Mouse (Mus musculus) midbrain, embryonic 15.5 days (tissue): ENCODE data around the gene Wdfy1. TPM values are rescaled to one million over a fixed set of nuclear protein-coding genes. Genes with fewer than 3 reads are reported as not detected.
A peak's percentile ranks its signal among the peaks of the same experiment; 100 is the strongest.

Experiments
- ATAC-seq: fragments of 200-750 bp; cut with Nextera tagmentation; replicated peaks from 2 replicates; pipeline ENCODE4 v1.8.0; 2017; ENCODE audit warnings: moderate TSS enrichment
- H3K27ac ChIP-seq: fragments of 300-500 bp; sonication (generic); 2 replicates; pipeline ENCODE4 v1.5.1; 2015; ENCODE audit warnings: mild to moderate bottlenecking, inconsistent platforms
- H3K27me3 ChIP-seq: fragments of 300-500 bp; sonication (generic); replicated peaks from 2 replicates; pipeline ENCODE4 v1.6.1; 2015; ENCODE audit warnings: inconsistent platforms
- H3K36me3 ChIP-seq: fragments of 300-500 bp; sonication (generic); replicated peaks from 2 replicates; pipeline ENCODE4 v1.6.1; 2015; ENCODE audit warnings: inconsistent platforms
- H3K4me1 ChIP-seq: fragments of 300-500 bp; sonication (generic); 2 replicates; pipeline ENCODE4 v1.6.1; 2015; ENCODE audit warnings: inconsistent platforms
- H3K4me2 ChIP-seq: fragments of 300-500 bp; sonication (generic); 2 replicates; pipeline ENCODE4 v1.6.1; 2015; ENCODE audit warnings: inconsistent platforms, mild to moderate bottlenecking, moderate library complexity
- H3K4me3 ChIP-seq: fragments of 300-500 bp; sonication (generic); 2 replicates; pipeline ENCODE4 v1.5.1; 2015; ENCODE audit warnings: mild to moderate bottlenecking, inconsistent platforms
- H3K9ac ChIP-seq: fragments of 300-500 bp; sonication (generic); 2 replicates; pipeline ENCODE4 v1.6.1; 2015; ENCODE audit warnings: mild to moderate bottlenecking, inconsistent platforms
- H3K9me3 ChIP-seq: fragments of 300-500 bp; sonication (generic); 2 replicates; pipeline ENCODE4 v1.6.1; 2016; ENCODE audit warnings: inconsistent platforms
- WGBS: fragments of 180-500 bp; shearing (Covaris S2); methylation state at CpG from one replicate; pipeline ENCODE4 v1.1.7; 2015; ENCODE audit warnings: mixed read lengths; 5-methylcytosine and 5-hydroxymethylcytosine counted together
- polyA plus RNA-seq: library from polyadenylated mRNA; unstranded; fragments of >200 nt; fragmentation: Nextera tagmentation; extraction: Ambion mirVana; gene quantifications from 2 replicates; pipeline ENCODE4 v1.2.1, GENCODE M21; 2015

Gene Wdfy1
- polyA plus RNA-seq, 1 experiment from 2014 or later = 153 TPM

DNA sequence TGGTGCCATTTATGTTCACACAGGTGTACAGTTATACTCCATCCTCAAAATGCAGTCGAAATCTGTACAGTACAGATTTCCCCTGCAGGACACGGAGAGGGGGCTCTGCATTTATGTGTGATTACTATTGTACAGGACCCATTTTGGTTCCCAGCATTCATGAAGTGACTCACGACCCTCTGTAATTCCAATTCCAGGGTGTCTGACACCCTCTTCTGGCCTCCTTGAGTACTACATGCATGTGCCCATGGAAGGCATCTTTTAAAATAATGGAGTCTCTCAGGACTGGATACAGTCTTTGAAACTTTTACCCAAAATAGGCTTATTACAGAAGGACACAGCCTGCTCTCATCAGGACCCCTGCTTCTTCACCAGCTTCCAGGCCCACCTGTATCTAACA is 6.5 kb upstream of the Wdfy1 start:
- 88% methylated on average over 3 of the region's 3 CpGs for WGBS
- Histone ChIP-seq H3K9me3 (no peaks in the 10 kb centered on the region), H3K4me1 (peaks cover 6% of the 10 kb centered on the region), H3K27me3 (no peaks in the 10 kb centered on the region), H3K4me2 (no peak overlapping the region), H3K4me3 (no peak overlapping the region), H3K9ac (no peak overlapping the region), H3K36me3 (peaks cover 31% of the 10 kb centered on the region), H3K27ac (no peak overlapping the region)
- ATAC-seq = no peak

DNA sequence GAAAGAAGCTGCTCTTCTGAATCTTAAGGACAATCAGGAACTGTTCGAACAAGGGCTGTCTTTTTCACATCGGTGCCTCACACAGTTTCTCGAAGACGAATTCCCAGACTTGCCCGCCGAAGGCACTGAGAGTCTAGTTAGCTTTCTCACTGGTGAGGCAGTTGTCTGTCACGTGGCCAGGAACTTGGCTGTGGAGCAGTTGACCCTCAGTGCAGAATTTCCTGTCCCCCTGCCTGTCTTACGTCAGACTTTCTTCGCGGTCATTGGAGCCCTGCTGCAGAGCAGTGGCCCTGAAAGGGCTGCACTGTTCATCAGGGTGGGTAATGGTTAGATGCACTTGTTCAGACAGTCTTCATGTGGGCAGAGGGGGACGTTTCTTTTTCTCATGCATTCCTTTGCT is 2.1 kb upstream of the Wdfy1 start:
- H3K9ac ChIP-seq = no peak overlapping the region
- H3K36me3 ChIP-seq = peaks cover 29% of the 10 kb centered on the region
- no peak overlapping the region for H3K4me3 ChIP-seq
- peaks cover 14% of the 10 kb centered on the region for H3K4me1 ChIP-seq
- H3K4me2 ChIP-seq = no peak overlapping the region
- no peak overlapping the region for H3K27ac ChIP-seq
- ATAC-seq = no peak
- WGBS = 92% methylated on average over 11 of the region's 11 CpGs
- no peaks in the 10 kb centered on the region for H3K27me3 ChIP-seq
- H3K9me3 ChIP-seq = no peaks in the 10 kb centered on the region

DNA sequence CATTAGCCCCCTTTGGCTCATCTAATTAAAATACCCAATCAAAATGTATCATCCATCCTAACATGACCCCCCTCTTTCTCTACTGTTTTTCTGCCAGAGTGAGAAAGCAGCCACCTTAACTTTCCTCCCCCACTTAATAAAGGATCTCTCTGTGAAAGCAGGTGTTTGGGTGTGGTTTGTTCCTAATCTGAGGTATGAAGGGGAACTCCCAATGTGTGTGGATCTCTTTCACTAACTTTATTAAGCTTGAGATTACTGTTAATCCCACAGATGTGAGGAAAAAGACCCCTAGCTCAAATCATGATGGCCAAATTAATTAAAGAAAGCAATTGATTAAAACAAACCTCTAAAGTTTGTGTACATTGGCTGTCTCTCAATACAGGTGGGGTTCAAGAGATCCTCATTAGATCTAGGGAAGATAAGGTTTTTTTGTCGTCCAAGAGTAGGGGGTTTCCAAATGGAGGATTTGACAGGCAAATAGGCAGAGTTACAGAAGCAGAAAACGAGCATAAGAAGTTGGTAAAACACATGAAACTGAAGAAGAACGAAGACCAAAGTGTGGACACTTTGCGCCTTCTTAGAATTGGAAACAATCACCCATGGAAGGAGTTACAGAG is 1.7 kb downstream of the Wdfy1 start:
- WGBS = 78% methylated on average over 4 of the region's 4 CpGs
- Histone ChIP-seq H3K4me1 (peaks cover 14% of the 10 kb centered on the region), H3K4me2 (no peak overlapping the region)

DNA sequence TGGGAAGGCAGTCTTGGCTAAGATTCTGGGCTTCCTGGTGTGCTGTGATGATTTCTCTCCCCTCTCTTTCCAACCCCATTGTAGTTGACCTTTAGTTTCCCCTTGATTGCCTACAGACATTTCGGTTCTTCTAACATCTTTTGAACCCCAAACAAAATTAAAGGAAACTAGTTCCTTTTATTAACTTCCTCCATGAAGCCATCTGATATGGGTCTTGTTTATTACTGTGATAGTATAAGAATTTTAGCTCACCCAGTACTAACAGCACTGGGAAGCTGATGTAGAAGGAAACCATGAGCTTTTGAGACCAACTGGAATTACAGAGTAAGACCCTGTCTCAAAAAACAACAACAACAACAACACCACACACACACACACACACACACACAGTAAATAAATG is 7.7 kb downstream of the Wdfy1 start:
- Histone ChIP-seq H3K36me3 (no peaks in the 10 kb centered on the region), H3K4me3 (no peak overlapping the region), H3K4me1 (no peaks in the 10 kb centered on the region), H3K4me2 (no peak overlapping the region), H3K27ac (no peak overlapping the region), H3K27me3 (no peaks in the 10 kb centered on the region), H3K9me3 (no peaks in the 10 kb centered on the region), H3K9ac (no peak overlapping the region)
- WGBS = 68% methylated on average over 1 of the region's 1 CpGs
- ATAC-seq = no peak

More for the DNA sequence above, 1.7 kb downstream of the Wdfy1 start:
- Histone ChIP-seq H3K36me3 (peaks cover 5% of the 10 kb centered on the region; the same call in 1 of the 2 replicates), H3K27ac (no peak overlapping the region), H3K27me3 (no peaks in the 10 kb centered on the region), H3K9ac (no peak overlapping the region), H3K9me3 (no peaks in the 10 kb centered on the region), H3K4me3 (no peak overlapping the region)
- ATAC-seq = no peak

DNA sequence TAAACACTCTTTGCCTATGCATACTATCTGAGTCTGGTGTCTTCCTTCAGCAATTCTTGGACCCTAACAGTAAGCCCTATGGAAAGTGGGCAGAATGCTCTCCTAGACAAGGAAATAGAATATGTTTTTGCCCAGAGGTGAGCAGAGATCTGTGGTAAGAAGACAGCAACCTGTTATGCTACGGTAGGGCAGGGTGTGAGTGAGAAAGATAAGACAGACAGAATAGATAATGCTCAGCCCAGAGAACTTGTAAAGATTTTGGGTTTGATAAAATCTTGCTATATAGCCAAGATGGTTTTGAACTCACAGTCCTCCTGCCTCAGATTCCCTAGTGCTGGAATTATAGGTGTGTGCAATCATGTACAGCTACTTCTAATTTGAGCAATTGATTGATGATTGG is 11.5 kb downstream of the Wdfy1 start:
- Histone ChIP-seq H3K4me1 (peaks cover 24% of the 10 kb centered on the region), H3K27ac (no peak overlapping the region), H3K9ac (no peak overlapping the region), H3K4me2 (no peak overlapping the region), H3K9me3 (no peaks in the 10 kb centered on the region), H3K36me3 (no peaks in the 10 kb centered on the region), H3K27me3 (no peaks in the 10 kb centered on the region), H3K4me3 (no peak overlapping the region)
- 90% methylated on average over 1 of the region's 1 CpGs for WGBS
- ATAC-seq = no peak

DNA sequence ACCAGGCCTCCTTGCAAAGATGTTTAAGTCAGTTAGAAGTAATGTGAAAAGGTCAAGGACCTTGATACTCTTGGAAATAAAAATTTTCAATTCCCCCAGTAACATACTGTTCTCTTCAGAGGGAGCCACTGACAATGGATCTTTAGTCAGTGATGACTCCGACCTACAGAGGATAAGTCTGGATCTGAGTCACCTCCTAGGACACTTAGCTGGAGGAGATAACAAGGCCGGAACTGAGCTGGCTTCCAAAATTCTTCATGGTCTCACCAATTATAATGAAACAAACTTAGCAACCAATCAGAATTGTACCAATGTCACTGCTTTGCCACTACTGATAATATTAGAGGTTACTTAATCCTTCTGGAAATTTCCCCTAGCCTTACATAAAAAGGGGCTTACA is 11.9 kb downstream of the Wdfy1 start:
- no peak for ATAC-seq
- no peak overlapping the region for H3K9ac ChIP-seq
- 94% methylated on average over 2 of the region's 2 CpGs for WGBS

DNA sequence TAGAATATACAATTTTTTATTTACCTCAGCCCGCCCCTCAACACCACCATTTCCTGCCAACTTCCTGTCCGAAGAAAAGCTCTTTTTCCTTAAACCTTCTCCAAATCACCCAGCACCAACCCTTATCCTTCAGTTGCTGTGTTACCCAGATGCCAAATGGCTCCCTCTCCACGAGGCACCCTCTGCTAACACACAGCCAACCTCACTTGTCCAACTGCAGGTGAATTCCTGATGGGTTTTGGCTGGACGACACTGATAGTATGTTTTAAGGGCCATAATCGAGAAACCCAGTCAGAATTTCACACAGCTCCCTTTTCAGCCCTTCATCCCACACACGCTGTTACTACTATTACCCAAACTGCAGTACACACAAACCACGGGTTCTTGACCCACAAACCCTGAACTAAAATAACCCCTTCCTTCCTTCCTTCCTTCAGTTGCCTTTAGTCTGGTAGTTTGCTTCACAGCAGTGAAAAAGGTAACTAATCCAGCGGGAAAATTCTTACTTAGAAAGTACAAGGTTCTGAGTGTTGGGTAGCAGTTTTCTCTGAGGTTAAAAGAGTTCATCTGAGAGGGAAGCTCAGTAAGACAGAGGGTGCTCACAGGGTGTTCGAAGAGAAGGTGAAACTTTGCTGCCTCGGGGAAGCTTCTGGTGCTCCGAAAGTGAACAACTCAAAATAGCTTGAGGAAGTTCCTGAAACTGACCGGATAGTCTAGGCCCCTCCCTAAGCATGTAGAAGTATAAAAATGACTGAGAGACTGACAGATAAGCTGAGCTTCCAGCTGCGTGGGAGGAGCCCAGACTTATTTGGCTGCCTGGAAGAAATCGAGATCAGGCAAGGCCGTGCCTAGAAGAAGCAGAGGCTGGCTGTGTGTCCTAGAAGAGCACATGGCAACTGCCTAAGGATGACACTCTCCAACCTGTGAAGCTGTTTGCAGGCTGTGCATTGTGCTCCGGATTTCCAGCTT is 13.4 kb downstream of the Wdfy1 start:
- Histone ChIP-seq H3K4me1 (peaks cover 35% of the 10 kb centered on the region), H3K4me3 (peak overlapping the region; percentile 81), H3K9ac (peak overlapping the region; percentile 85), H3K36me3 (no peaks in the 10 kb centered on the region), H3K9me3 (no peaks in the 10 kb centered on the region), H3K27me3 (no peaks in the 10 kb centered on the region), H3K4me2 (peak overlapping the region; percentile 76), H3K27ac (peak overlapping the region; percentile 59)
- WGBS = 64% methylated on average over 16 of the region's 16 CpGs
- peak; percentile 1; the same call in 1 of the 2 replicates for ATAC-seq

More for the DNA sequence above, 11.9 kb downstream of the Wdfy1 start:
- no peak overlapping the region for H3K4me2 ChIP-seq
- H3K27ac ChIP-seq = no peak overlapping the region
- no peaks in the 10 kb centered on the region for H3K36me3 ChIP-seq
- no peak overlapping the region for H3K4me3 ChIP-seq
- peaks cover 28% of the 10 kb centered on the region for H3K4me1 ChIP-seq
- H3K27me3 ChIP-seq = no peaks in the 10 kb centered on the region
- H3K9me3 ChIP-seq = no peaks in the 10 kb centered on the region

DNA sequence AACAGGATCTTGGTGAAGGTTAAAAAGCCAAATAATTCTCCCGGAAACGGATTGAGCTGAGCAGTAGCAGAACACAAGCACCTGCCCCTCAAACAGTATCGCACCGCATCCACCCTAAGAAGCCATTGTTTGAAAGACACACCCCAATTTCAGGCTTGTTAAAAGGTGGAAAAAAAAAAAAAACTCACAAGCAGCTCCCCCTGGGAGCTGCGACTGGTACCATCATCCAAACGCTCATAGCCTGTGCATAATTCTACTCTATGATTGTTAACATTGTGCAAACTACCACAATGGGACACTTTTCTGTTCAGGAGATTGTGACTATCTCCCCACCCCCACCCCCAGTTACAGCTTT is 14.0 kb downstream of the Wdfy1 start:
- 5% methylated on average over 6 of the region's 6 CpGs for WGBS

DNA sequence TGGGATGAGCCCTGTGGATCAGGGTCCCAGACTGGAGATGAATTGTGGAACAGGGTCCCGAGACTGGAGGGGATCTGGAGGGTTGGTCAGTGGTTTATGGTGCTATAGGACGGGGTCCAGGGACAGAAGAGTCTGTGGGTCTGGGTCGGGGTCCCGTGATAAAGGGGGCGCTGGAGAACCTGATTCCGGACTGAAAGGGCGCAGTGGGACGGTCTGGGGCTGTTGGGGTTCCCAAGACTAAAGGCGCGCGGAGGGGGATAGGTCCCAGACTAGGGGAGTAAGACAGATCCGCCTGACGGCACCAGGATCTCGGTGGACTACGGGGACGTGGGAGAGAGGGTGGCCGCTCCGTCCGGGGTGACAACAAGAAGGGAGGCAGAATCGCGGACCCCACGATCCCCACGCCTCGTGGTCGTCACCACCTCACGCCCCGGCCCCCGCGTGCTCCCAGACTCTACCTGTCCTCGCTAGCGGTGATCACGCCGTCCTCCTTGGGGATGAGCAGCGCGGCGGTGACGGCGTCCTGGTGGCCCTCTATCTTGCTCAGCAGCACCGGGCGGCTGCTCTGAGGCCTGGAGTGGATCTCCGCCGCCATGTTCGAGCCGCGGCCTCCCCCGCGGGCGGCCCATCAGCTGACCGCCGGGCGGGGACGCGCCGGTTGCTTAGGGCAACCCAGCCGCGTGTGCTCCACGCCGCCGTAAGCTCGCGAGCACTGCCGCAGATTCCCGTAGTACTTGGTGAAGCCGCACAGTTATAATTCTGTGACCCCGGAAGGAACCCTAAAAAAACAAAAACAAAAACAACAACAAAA is 14.6 kb downstream of the Wdfy1 start:
- peak overlapping the region; percentile 59 for H3K27ac ChIP-seq
- peak overlapping the region; percentile 81 for H3K4me3 ChIP-seq
- no peaks in the 10 kb centered on the region for H3K27me3 ChIP-seq
- no peaks in the 10 kb centered on the region for H3K9me3 ChIP-seq
- peak overlapping the region; percentile 85 for H3K9ac ChIP-seq
- peak; percentile 98 for ATAC-seq
- WGBS = under 1% methylated on average over 65 of the region's 65 CpGs
- peak overlapping the region; percentile 76 for H3K4me2 ChIP-seq
- H3K4me1 ChIP-seq = peaks cover 39% of the 10 kb centered on the region
- H3K36me3 ChIP-seq = no peaks in the 10 kb centered on the region

More for the DNA sequence above, 14.0 kb downstream of the Wdfy1 start:
- H3K4me2 ChIP-seq = peak overlapping the region; percentile 76
- ATAC-seq = peak; percentile 64
- peak overlapping the region; percentile 59 for H3K27ac ChIP-seq
- H3K9ac ChIP-seq = peak overlapping the region; percentile 85
- no peaks in the 10 kb centered on the region for H3K9me3 ChIP-seq
- no peaks in the 10 kb centered on the region for H3K36me3 ChIP-seq
- peak overlapping the region; percentile 81 for H3K4me3 ChIP-seq
- peaks cover 38% of the 10 kb centered on the region for H3K4me1 ChIP-seq
- no peaks in the 10 kb centered on the region for H3K27me3 ChIP-seq

DNA sequence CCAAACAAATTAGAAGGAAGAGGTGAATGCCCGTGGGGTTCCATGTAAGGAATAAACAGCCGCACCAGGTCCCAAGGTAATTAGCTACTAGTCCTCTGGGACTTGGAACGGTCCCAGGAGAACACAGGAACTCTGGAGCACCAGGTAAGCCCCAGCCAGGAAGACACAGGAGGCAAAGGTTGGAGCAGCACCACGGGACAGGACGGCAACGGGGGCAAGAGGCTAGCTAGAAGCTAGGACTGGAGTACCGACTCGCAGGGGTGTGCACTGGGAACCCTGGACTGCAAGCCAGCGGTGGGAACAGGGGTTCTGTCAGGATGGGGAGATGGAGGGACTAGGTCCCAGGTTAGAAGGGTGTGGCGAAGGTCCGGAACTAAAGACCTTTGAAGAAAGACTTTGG is 15.3 kb downstream of the Wdfy1 start:
- H3K9me3 ChIP-seq = no peaks in the 10 kb centered on the region
- peaks cover 39% of the 10 kb centered on the region for H3K4me1 ChIP-seq
- no peak overlapping the region for H3K27ac ChIP-seq
- H3K9ac ChIP-seq = peak overlapping the region; percentile 85
- peak; percentile 22; the same call in 1 of the 2 replicates for ATAC-seq
- H3K4me2 ChIP-seq = peak overlapping the region; percentile 76
- H3K36me3 ChIP-seq = no peaks in the 10 kb centered on the region
- peak overlapping the region; percentile 81 for H3K4me3 ChIP-seq
- no peaks in the 10 kb centered on the region for H3K27me3 ChIP-seq
- WGBS = 7% methylated on average over 11 of the region's 11 CpGs

DNA sequence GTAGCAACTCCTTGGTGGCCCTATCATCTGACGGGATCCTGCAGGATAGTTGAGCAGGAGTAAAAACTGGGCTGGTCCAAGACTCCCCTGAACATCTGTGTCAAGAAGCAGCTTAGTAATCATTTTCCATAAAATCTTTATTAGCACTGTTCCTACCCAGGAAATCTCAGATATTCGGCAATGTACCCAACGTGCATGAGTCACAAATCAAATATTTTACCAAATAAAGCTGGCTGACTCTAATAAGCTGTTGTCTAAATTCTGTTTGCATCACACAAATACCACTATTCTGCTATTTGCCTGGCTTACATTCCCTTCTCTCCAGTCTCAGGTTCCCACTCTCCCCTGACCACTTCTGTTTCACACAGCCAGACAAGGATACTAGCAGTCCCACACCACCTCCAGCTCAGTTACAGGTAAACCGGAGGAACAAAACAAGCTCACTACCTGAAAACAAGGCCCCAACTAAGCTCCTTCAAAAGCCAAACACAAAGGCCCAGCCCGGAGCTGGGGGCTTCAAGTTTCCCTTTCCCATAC is 16.4 kb downstream of the Wdfy1 start:
- H3K4me2 ChIP-seq = peak overlapping the region; percentile 76
- peak overlapping the region; percentile 26 for H3K4me3 ChIP-seq
- no peaks in the 10 kb centered on the region for H3K9me3 ChIP-seq
- peak overlapping the region; percentile 29 for H3K9ac ChIP-seq
- 62% methylated on average over 5 of the region's 5 CpGs for WGBS
- no peak for ATAC-seq
- H3K27me3 ChIP-seq = no peaks in the 10 kb centered on the region
- H3K27ac ChIP-seq = peak overlapping the region; percentile 6; the same call in 1 of the 2 replicates
- H3K36me3 ChIP-seq = no peaks in the 10 kb centered on the region
- H3K4me1 ChIP-seq = peaks cover 39% of the 10 kb centered on the region

DNA sequence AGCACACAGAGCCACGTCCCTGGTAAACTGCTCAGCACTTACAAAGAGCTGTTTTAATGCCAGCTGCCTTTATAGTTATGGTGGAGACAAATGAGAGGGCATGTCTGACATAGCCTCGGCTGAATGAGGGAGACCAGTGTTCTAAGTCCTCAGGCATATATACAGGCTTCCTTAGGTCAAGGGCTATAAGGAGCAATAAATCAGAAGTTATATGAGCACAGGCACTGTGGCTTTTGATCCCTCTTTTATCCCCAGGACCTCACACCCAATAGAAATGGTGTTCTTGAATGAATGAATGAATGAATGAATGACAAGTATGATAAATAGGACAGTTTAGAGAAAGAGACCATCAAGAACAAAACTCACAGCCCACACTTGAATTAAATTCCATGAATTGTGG is 16.9 kb downstream of the Wdfy1 start:
- no peak overlapping the region for H3K9ac ChIP-seq
- no peak overlapping the region for H3K4me2 ChIP-seq
- WGBS = 64% methylated on average over 2 of the region's 2 CpGs

More for the DNA sequence above, 16.9 kb downstream of the Wdfy1 start:
- H3K4me3 ChIP-seq = no peak overlapping the region
- no peak overlapping the region for H3K27ac ChIP-seq
- ATAC-seq = no peak
- H3K9me3 ChIP-seq = no peaks in the 10 kb centered on the region
- no peaks in the 10 kb centered on the region for H3K36me3 ChIP-seq
- no peaks in the 10 kb centered on the region for H3K27me3 ChIP-seq
- peaks cover 39% of the 10 kb centered on the region for H3K4me1 ChIP-seq
